Mouse (Mus musculus) embryonic facial prominence, embryonic 13.5 days (tissue): ENCODE measurements around the gene Trim80. TPM values are rescaled to one million over a fixed set of nuclear protein-coding genes. Genes with fewer than 3 reads are reported as not detected.
A peak's percentile ranks its signal among the peaks of the same experiment; 100 is the strongest.

Experiments used
- ATAC-seq: fragments of 200-750 bp; cut with Nextera tagmentation; 2 replicates; pipeline ENCODE4 v1.8.0; 2017; ENCODE audit warnings: low read depth; ENCODE audit not compliant: insufficient number of reproducible peaks, insufficient read depth, low FRiP score, low TSS enrichment
- H3K27ac ChIP-seq: fragments of 300-500 bp; sonication (generic); 2 replicates; pipeline ENCODE4 v1.5.1; 2015; ENCODE audit warnings: moderate library complexity, mild to moderate bottlenecking, inconsistent platforms
- H3K27me3 ChIP-seq: fragments of 300-500 bp; sonication (generic); 2 replicates; pipeline ENCODE4 v1.6.1; 2015; ENCODE audit warnings: mild to moderate bottlenecking, inconsistent platforms
- H3K36me3 ChIP-seq: fragments of 300-500 bp; sonication (generic); 2 replicates; pipeline ENCODE4 v1.6.1; 2015; ENCODE audit warnings: mild to moderate bottlenecking, inconsistent platforms
- H3K4me1 ChIP-seq: fragments of 300-500 bp; sonication (generic); 2 replicates; pipeline ENCODE4 v1.6.1; 2015; ENCODE audit warnings: inconsistent platforms
- H3K4me2 ChIP-seq: fragments of 300-500 bp; sonication (generic); 2 replicates; pipeline ENCODE4 v1.6.1; 2015; ENCODE audit warnings: moderate library complexity, mild to moderate bottlenecking, inconsistent platforms
- H3K4me3 ChIP-seq: fragments of 300-500 bp; sonication (generic); 2 replicates; pipeline ENCODE4 v1.5.1; 2015; ENCODE audit warnings: mild to moderate bottlenecking, inconsistent platforms
- H3K9ac ChIP-seq: fragments of 300-500 bp; sonication (generic); 2 replicates; pipeline ENCODE4 v1.6.1; 2015; ENCODE audit warnings: mild to moderate bottlenecking, inconsistent platforms
- H3K9me3 ChIP-seq: fragments of 300-500 bp; sonication (generic); 2 replicates; pipeline ENCODE4 v1.6.1; 2016; ENCODE audit warnings: inconsistent platforms
- WGBS: fragments of 180-500 bp; shearing (Covaris S2); methylation state at CpG from one replicate; pipeline ENCODE4 v1.1.7; 2015; ENCODE audit warnings: mixed read lengths; 5-methylcytosine and 5-hydroxymethylcytosine counted together
- polyA plus RNA-seq: library from polyadenylated mRNA; unstranded; fragments of >200 nt; fragmentation: Nextera tagmentation; extraction: Ambion mirVana; gene quantifications from 2 replicates; pipeline ENCODE4 v1.2.1, GENCODE M21; 2015

The Trim80 gene
- polyA plus RNA-seq, 1 experiment from 2014 or later: 0.14 TPM

GRCm38 (mm10) chr11:115432814-115433213 lies 7.5 kb upstream of the Trim80 start:
- H3K27ac ChIP-seq: no peak overlapping the region
- no peaks in the 10 kb centered on the region for H3K9me3 ChIP-seq
- 79% methylated on average over 4 of the region's 4 CpGs for WGBS
- no peak overlapping the region for H3K4me2 ChIP-seq
- H3K4me1 ChIP-seq: peaks cover 24% of the 10 kb centered on the region
- H3K36me3 ChIP-seq: peaks cover 46% of the 10 kb centered on the region
- 0 out of 2 replicates have a peak, but pooled peaks cover 2% of the 10 kb centered on the region for H3K27me3 ChIP-seq
- H3K4me3 ChIP-seq: no peak overlapping the region
- ATAC-seq: no peak
- no peak overlapping the region for H3K9ac ChIP-seq

- Histone ChIP-seq H3K4me1 (peaks cover 20% of the 10 kb centered on the region), H3K27ac (no peak overlapping the region), H3K4me3 (no peak overlapping the region), H3K9me3 (no peaks in the 10 kb centered on the region), H3K4me2 (no peak overlapping the region), H3K36me3 (peaks cover 45% of the 10 kb centered on the region), H3K9ac (no peak overlapping the region), H3K27me3 (0 out of 2 replicates have a peak, but pooled peaks cover 2% of the 10 kb centered on the region)
- WGBS: 78% methylated on average over 6 of the region's 6 CpGs
- ATAC-seq: no peak
Observed at GRCm38 (mm10) chr11:115433342-115433741, 7.0 kb upstream of the Trim80 start.

GRCm38 (mm10) chr11:115435596-115436337 lies 4.6 kb upstream of the Trim80 start:
- Histone ChIP-seq H3K4me1 (peaks cover 20% of the 10 kb centered on the region), H3K9me3 (no peaks in the 10 kb centered on the region), H3K36me3 (peaks cover 23% of the 10 kb centered on the region), H3K27ac (peak overlapping the region; percentile 28; the same call in 1 of the 2 replicates), H3K27me3 (0 out of 2 replicates have a peak, but pooled peaks cover 2% of the 10 kb centered on the region), H3K4me2 (peak overlapping the region; percentile 65), H3K4me3 (peak overlapping the region; percentile 36), H3K9ac (peak overlapping the region; percentile 64)
- ATAC-seq: no peak
- 4% methylated on average over 31 of the region's 31 CpGs for whole genome bisulfite sequencing

GRCm38 (mm10) chr11:115437571-115438122 lies 2.7 kb upstream of the Trim80 start:
- Histone ChIP-seq H3K36me3 (peaks cover 4% of the 10 kb centered on the region; the same call in 1 of the 2 replicates), H3K9ac (no peak overlapping the region), H3K9me3 (no peaks in the 10 kb centered on the region), H3K27me3 (0 out of 2 replicates have a peak, but pooled peaks cover 2% of the 10 kb centered on the region), H3K4me3 (no peak overlapping the region), H3K4me1 (peaks cover 20% of the 10 kb centered on the region), H3K27ac (no peak overlapping the region), H3K4me2 (no peak overlapping the region)
- 62% methylated on average over 5 of the region's 5 CpGs for WGBS
- no peak for ATAC-seq

- Histone ChIP-seq H3K27ac (no peak overlapping the region), H3K27me3 (0 out of 2 replicates have a peak, but pooled peaks cover 2% of the 10 kb centered on the region), H3K4me3 (no peak overlapping the region), H3K4me2 (no peak overlapping the region), H3K9me3 (no peaks in the 10 kb centered on the region), H3K9ac (no peak overlapping the region), H3K4me1 (peaks cover 20% of the 10 kb centered on the region), H3K36me3 (no peaks in the 10 kb centered on the region)
- no peak for ATAC-seq
- 82% methylated on average over 3 of the region's 3 CpGs for WGBS
Observed at GRCm38 (mm10) chr11:115439326-115439725, 1.0 kb upstream of the Trim80 start.

- Histone ChIP-seq H3K4me1 (peaks cover 6% of the 10 kb centered on the region), H3K27ac (no peak overlapping the region), H3K36me3 (no peaks in the 10 kb centered on the region), H3K27me3 (no peaks in the 10 kb centered on the region), H3K4me2 (peak overlapping the region; percentile 16; the same call in 1 of the 2 replicates), H3K4me3 (no peak overlapping the region), H3K9ac (no peak overlapping the region), H3K9me3 (no peaks in the 10 kb centered on the region)
- ATAC-seq: no peak
- WGBS: 38% methylated on average over 15 of the region's 15 CpGs
Observed at GRCm38 (mm10) chr11:115441417-115441816, 1.1 kb downstream of the Trim80 start.

GRCm38 (mm10) chr11:115446906-115447305 lies 6.6 kb downstream of the Trim80 start:
- Histone ChIP-seq H3K9me3 (no peaks in the 10 kb centered on the region), H3K4me2 (no peak overlapping the region), H3K4me3 (no peak overlapping the region), H3K27me3 (no peaks in the 10 kb centered on the region), H3K4me1 (0 out of 2 replicates have a peak, but pooled peaks cover 5% of the 10 kb centered on the region), H3K36me3 (no peaks in the 10 kb centered on the region), H3K9ac (no peak overlapping the region), H3K27ac (no peak overlapping the region)
- WGBS: 57% methylated on average over 3 of the region's 3 CpGs
- ATAC-seq: no peak

- no peaks in the 10 kb centered on the region for H3K27me3 ChIP-seq
- H3K4me1 ChIP-seq: 0 out of 2 replicates have a peak, but pooled peaks cover 5% of the 10 kb centered on the region
- no peak overlapping the region for H3K27ac ChIP-seq
- ATAC-seq: no peak
- WGBS: 80% methylated on average over 11 of the region's 11 CpGs
- H3K36me3 ChIP-seq: no peaks in the 10 kb centered on the region
- no peak overlapping the region for H3K4me3 ChIP-seq
- H3K4me2 ChIP-seq: no peak overlapping the region
- no peaks in the 10 kb centered on the region for H3K9me3 ChIP-seq
- H3K9ac ChIP-seq: no peak overlapping the region
Observed at GRCm38 (mm10) chr11:115447321-115447885, 7.1 kb downstream of the Trim80 start.

GRCm38 (mm10) chr11:115448075-115448474 lies 7.7 kb downstream of the Trim80 start:
- Histone ChIP-seq H3K4me2 (no peak overlapping the region), H3K4me1 (0 out of 2 replicates have a peak, but pooled peaks cover 5% of the 10 kb centered on the region), H3K9me3 (no peaks in the 10 kb centered on the region), H3K27me3 (no peaks in the 10 kb centered on the region), H3K27ac (no peak overlapping the region), H3K4me3 (no peak overlapping the region), H3K36me3 (no peaks in the 10 kb centered on the region), H3K9ac (no peak overlapping the region)
- no peak for ATAC-seq
- 84% methylated on average over 16 of the region's 16 CpGs for WGBS

- H3K4me3 ChIP-seq: no peak overlapping the region
- no peaks in the 10 kb centered on the region for H3K9me3 ChIP-seq
- 14% methylated on average over 7 of the region's 7 CpGs for WGBS
- no peak overlapping the region for H3K4me2 ChIP-seq
- no peaks in the 10 kb centered on the region for H3K36me3 ChIP-seq
- no peak overlapping the region for H3K27ac ChIP-seq
- no peak for ATAC-seq
- 0 out of 2 replicates have a peak, but pooled peaks cover 5% of the 10 kb centered on the region for H3K4me1 ChIP-seq
- no peak overlapping the region for H3K9ac ChIP-seq
- no peaks in the 10 kb centered on the region for H3K27me3 ChIP-seq
Observed at GRCm38 (mm10) chr11:115448998-115449397, 8.7 kb downstream of the Trim80 start.

- no peak overlapping the region for H3K9ac ChIP-seq
- ATAC-seq: no peak
- H3K4me2 ChIP-seq: no peak overlapping the region
- H3K27me3 ChIP-seq: no peaks in the 10 kb centered on the region
- H3K4me1 ChIP-seq: 0 out of 2 replicates have a peak, but pooled peaks cover 5% of the 10 kb centered on the region
- no peaks in the 10 kb centered on the region for H3K36me3 ChIP-seq
- H3K4me3 ChIP-seq: no peak overlapping the region
- WGBS: 89% methylated on average over 7 of the region's 7 CpGs
- H3K9me3 ChIP-seq: no peaks in the 10 kb centered on the region
- no peak overlapping the region for H3K27ac ChIP-seq
Observed at GRCm38 (mm10) chr11:115450176-115450575, 9.8 kb downstream of the Trim80 start.
